ENCODE assay signal across 9 mouse cellular contexts in genomic region chr2:165860447-165860846, GRCm38 (mm10). TPM values are rescaled to one million over a fixed set of nuclear protein-coding genes. Genes with fewer than 3 reads are reported as not detected.
A peak's percentile ranks its signal among the peaks of the same experiment; 100 is the strongest.
DNase-seq lines count a peak whose midpoint lies in the region; ATAC-seq and TF ChIP-seq lines count a peak whose summit lies in the region.
"Had no signal": no experiment of that assay in that cellular context is flagged by ENCODE, and none has a peak within 500 bp of the region (broad histone marks: within the 10 kb centered on the region; RNA-seq: fewer than 3 reads in every experiment).

No protein-coding gene starts in this region.

- intact Hi-C loops in gastrocnemius, adult 2 months (cut with DNase I): no loop called here

- peaks cover 10% of the 10 kb centered on the region for H3K4me1 ChIP-seq in ES-Bruce4 (ENCODE audit: control insufficient read depth, insufficient read depth, low read length)
- peaks cover 67% of the 10 kb centered on the region for H3K4me1 ChIP-seq in limb, embryonic 12.5 days (replicated peaks)

- no peak for TF ChIP-seq CTCF in gastrocnemius, adult 2 months (IDR thresholded peaks at IDR 0.05)
- no peak for TF ChIP-seq CTCF in layer of hippocampus, adult 2 months (conservative IDR thresholded peaks at IDR 0.05)
- TF ChIP-seq CTCF in ES-Bruce4 (IDR thresholded peaks at IDR 0.05; ENCODE audit: low read depth, low read length): no peak

- WGBS in limb, embryonic 12.5 days: 97% methylated on average over 6 of the region's 6 CpGs

- no peak for TF ChIP-seq EP300 in ES-Bruce4 (IDR thresholded peaks at IDR 0.05; ENCODE audit: insufficient read depth, low read depth, low read length)

- no peaks in the 10 kb centered on the region for H3K36me3 ChIP-seq in ES-Bruce4 (ENCODE audit: control insufficient read depth, insufficient read depth, low read length, poor library complexity, severe bottlenecking)
- H3K36me3 ChIP-seq in limb, embryonic 12.5 days: peaks cover 32% of the 10 kb centered on the region

- DNase-seq in gastrocnemius, adult 2 months: no peak
- DNase-seq in gastrocnemius, adult 18-20 months (ENCODE audit: low spot score): no peak
- DNase-seq in layer of hippocampus, adult 2 months (ENCODE audit: low spot score in 2 of 2): no peak
- no peak for DNase-seq in layer of hippocampus, adult 9-11 months
- no peak for DNase-seq in urinary bladder, postnatal 4 days (ENCODE audit: low spot score in 2 of 2)

- H3K4me2 ChIP-seq in limb, embryonic 12.5 days: no peak overlapping the region
- H3K4me2 ChIP-seq: limb, embryonic 13.5 days had no signal

- TF ChIP-seq POLR2A in ES-Bruce4 (IDR thresholded peaks at IDR 0.05; ENCODE audit: insufficient read depth, low read length): no peak

- no peak for ATAC-seq in limb, embryonic 12.5 days (ENCODE audit: insufficient number of reproducible peaks, insufficient read depth, low FRiP score, low TSS enrichment, low read depth)
- no peak for ATAC-seq in inflammation-experienced regulatory T-cells, adult 6 months

- H3K9ac ChIP-seq in ES-Bruce4 (ENCODE audit: low read depth, poor library complexity, severe bottlenecking): peak overlapping the region; percentile 85
- no peak overlapping the region for H3K9ac ChIP-seq in limb, embryonic 12.5 days (replicated peaks)
- H3K9ac ChIP-seq: limb, embryonic 13.5 days had no signal

- no peaks in the 10 kb centered on the region for H3K27me3 ChIP-seq in ES-Bruce4 (ENCODE audit: control insufficient read depth, insufficient read depth, low read length, poor library complexity, severe bottlenecking)
- H3K27me3 ChIP-seq in limb, embryonic 12.5 days: no peaks in the 10 kb centered on the region
- H3K27me3 ChIP-seq: limb, embryonic 13.5 days had no signal

- peak overlapping the region; percentile 93 for H3K27ac ChIP-seq in gastrocnemius, adult 2 months
- peak overlapping the region; percentile 98; the same call in 1 of the 2 replicates for H3K27ac ChIP-seq in layer of hippocampus, adult 2 months
- peak overlapping the region; percentile 96 for H3K27ac ChIP-seq in ES-Bruce4 (ENCODE audit: insufficient read depth, low read length)
- peak overlapping the region; percentile 96; the same call in 1 of the 2 replicates for H3K27ac ChIP-seq in limb, embryonic 12.5 days

- no peaks in the 10 kb centered on the region for H3K9me3 ChIP-seq in ES-Bruce4 (replicated peaks; ENCODE audit: control insufficient read depth, insufficient read depth, low read length, poor library complexity, severe bottlenecking)
- H3K9me3 ChIP-seq in limb, embryonic 12.5 days: no peaks in the 10 kb centered on the region
- H3K9me3 ChIP-seq: limb, embryonic 13.5 days had no signal

- no peak overlapping the region for H3K4me3 ChIP-seq in gastrocnemius, adult 2 months
- no peak overlapping the region for H3K4me3 ChIP-seq in layer of hippocampus, adult 2 months
- peak overlapping the region; percentile 53 for H3K4me3 ChIP-seq in ES-Bruce4 (ENCODE audit: low read depth, low read length)
- H3K4me3 ChIP-seq in limb, embryonic 12.5 days (replicated peaks): no peak overlapping the region
- H3K4me3 ChIP-seq: limb, embryonic 13.5 days had no signal

RNA-seq across cellular contexts. Expression of gene Zmynd8, which starts 38.4 kb away (rescaled TPM):
- total RNA-seq in gastrocnemius, adult 2 months (2021): 10 to 100 TPM; 13.1 to 23.3 TPM
- 10 to 100 TPM; 16.4 to 17.2 TPM for total RNA-seq in gastrocnemius, adult 18-20 months (2021)
- total RNA-seq in layer of hippocampus, adult 2 months (2021): 100 to 1,000 TPM; 173 to 186 TPM
- 231 and 237 TPM in 2 replicates for polyA plus RNA-seq in ES-Bruce4 (2011; ENCODE audit: insufficient read depth, insufficient read length, low read depth, missing spikeins)
- polyA plus RNA-seq in limb, embryonic 12.5 days (2016; fragmentation: Nextera tagmentation; extraction: Ambion mirVana): 55.3 and 57.0 TPM in 2 replicates
- 10 to 100 TPM; 43.3 to 65.6 (median 61.9) TPM for polyA plus RNA-seq in inflammation-experienced regulatory T-cells, adult 6 months (2017; shearing (Covaris generic))

Comparison
In these comparisons a context has a peak if more than half of its experiments do, and no peak if none do; other contexts are left out.
1. RNA of gene Zmynd8, which starts 38.4 kb away (total RNA-seq): 173 to 186 TPM in layer of hippocampus, adult 2 months; 13.1 to 23.3 TPM in gastrocnemius, adult 2 months and 16.4 to 17.2 TPM in gastrocnemius, adult 18-20 months; every median in the first group is over 4 times any median in the second.
2. Peak in every context shown above with its lines, with median percentiles within 50 percentile points of each other: H3K27ac ChIP-seq.